Mouse (Mus musculus) intestine, postnatal 0 days (tissue): ENCODE results near the gene Oprd1. TPM values are rescaled to one million over a fixed set of nuclear protein-coding genes. Genes with fewer than 3 reads are reported as not detected.

Experiments
- ATAC-seq: fragments of 200-750 bp; cut with Nextera tagmentation; 2 replicates; pipeline ENCODE4 v1.8.0; 2017; ENCODE audit warnings: mild to moderate bottlenecking, moderate TSS enrichment, moderate library complexity
- H3K27ac ChIP-seq: fragments of 300-500 bp; sonication (generic); 2 replicates; pipeline ENCODE4 v1.5.1; 2014; ENCODE audit warnings: mild to moderate bottlenecking, low read depth, low read length, moderate library complexity
- H3K27me3 ChIP-seq: fragments of 300-500 bp; sonication (generic); replicated peaks from 2 replicates; pipeline ENCODE4 v1.6.1; 2014; ENCODE audit warnings: low read length, mixed read lengths; ENCODE audit not compliant: control insufficient read depth, insufficient read depth
- H3K36me3 ChIP-seq: fragments of 300-500 bp; sonication (generic); 2 replicates; pipeline ENCODE4 v1.6.1; 2014; ENCODE audit warnings: mild to moderate bottlenecking, moderate library complexity; ENCODE audit not compliant: control insufficient read depth, insufficient read depth
- H3K4me1 ChIP-seq: fragments of 300-500 bp; sonication (generic); replicated peaks from 2 replicates; pipeline ENCODE4 v1.6.1; 2014; ENCODE audit warnings: antibody characterized with exemption, low read length, mixed read lengths; ENCODE audit not compliant: control insufficient read depth, insufficient read depth
- H3K4me2 ChIP-seq: fragments of 300-500 bp; sonication (generic); replicated peaks from 2 replicates; pipeline ENCODE4 v1.6.1; 2014; ENCODE audit warnings: low read depth, mild to moderate bottlenecking, moderate library complexity
- H3K4me3 ChIP-seq: fragments of 300-500 bp; sonication (generic); 2 replicates; pipeline ENCODE4 v1.5.1; 2014; ENCODE audit warnings: low read depth, low read length
- H3K9ac ChIP-seq: fragments of 300-500 bp; sonication (generic); 2 replicates; pipeline ENCODE4 v1.6.1; 2014; ENCODE audit warnings: mild to moderate bottlenecking, low read depth, low read length
- H3K9me3 ChIP-seq: fragments of 300-500 bp; sonication (generic); 2 replicates; pipeline ENCODE4 v1.6.1; 2016; ENCODE audit warnings: mixed run types; ENCODE audit not compliant: control insufficient read depth
- CTCF ChIP-seq: sonication (generic); IDR thresholded peaks from 2 replicates; pipeline ENCODE4 v1.5.1; 2016; ENCODE audit warnings: low read depth, mild to moderate bottlenecking, control low read depth, antibody characterized with exemption, moderate library complexity
- WGBS: fragments of 180-500 bp; shearing (Covaris S2); extraction: QIAGEN DNeasy Blood & Tissue Kit; methylation state at CpG from one replicate; pipeline ENCODE4 v1.1.7; 2014; 5-methylcytosine and 5-hydroxymethylcytosine counted together
- polyA plus RNA-seq: library from polyadenylated mRNA; unstranded; fragments of >200 nt; fragmentation: Nextera tagmentation; extraction: Ambion mirVana; gene quantifications from 2 replicates; pipeline ENCODE4 v1.2.1, GENCODE M21; 2015

The Oprd1 gene
- polyA plus RNA-seq, 1 experiment from 2014 or later, result 0.29 TPM

DNA sequence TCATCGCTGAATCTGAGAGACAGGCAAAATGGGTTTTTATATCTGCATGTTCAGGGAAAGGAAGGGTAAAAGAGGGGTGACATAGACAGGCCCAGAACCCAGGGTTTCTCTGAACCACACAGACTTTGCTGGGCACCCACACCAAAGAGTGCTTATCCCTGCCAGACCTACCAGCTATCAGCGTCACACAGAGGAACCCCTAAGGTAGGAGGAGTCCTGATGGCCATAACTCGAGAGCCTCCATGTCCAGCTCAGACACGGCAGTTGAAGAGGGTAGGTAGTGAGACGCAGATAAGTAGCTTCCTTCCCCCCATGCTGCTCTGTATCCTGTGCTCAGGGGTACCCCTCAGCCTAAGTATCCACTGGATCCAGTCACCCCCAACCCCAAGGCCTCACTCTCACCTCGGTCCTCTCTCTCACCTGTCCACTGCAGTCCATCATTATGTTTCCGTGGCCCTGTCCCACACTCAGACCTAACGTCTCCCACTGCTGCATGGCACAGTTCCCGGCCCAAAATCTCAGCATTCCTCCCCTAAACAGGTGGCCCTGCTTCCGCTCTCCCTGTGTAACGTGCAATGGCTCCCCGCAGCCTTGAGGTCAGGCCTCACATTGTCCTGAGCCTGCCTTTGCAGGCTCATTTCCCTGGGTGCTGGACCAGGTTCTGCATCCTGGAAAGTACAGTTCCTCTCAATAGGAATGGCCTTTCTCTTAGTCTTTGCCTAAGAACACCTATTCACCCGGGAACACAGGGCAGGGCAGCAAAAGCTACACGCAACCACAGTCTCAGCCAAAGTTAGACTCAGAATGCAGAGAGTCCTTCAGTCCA is 77.0 kb downstream of the Oprd1 start:
- no peak overlapping the region for H3K4me2 ChIP-seq
- H3K27ac ChIP-seq, result no peak overlapping the region
- no peaks in the 10 kb centered on the region for H3K27me3 ChIP-seq
- no peak overlapping the region for H3K9ac ChIP-seq
- H3K9me3 ChIP-seq, result no peaks in the 10 kb centered on the region
- 79% methylated on average over 14 of the region's 14 CpGs for WGBS
- no peak overlapping the region for H3K4me3 ChIP-seq
- ATAC-seq, result no peak
- peaks cover 3% of the 10 kb centered on the region; the same call in 1 of the 2 replicates for H3K4me1 ChIP-seq
- no peak for TF ChIP-seq CTCF
- H3K36me3 ChIP-seq, result no peaks in the 10 kb centered on the region; the same call in 1 of the 2 replicates

DNA sequence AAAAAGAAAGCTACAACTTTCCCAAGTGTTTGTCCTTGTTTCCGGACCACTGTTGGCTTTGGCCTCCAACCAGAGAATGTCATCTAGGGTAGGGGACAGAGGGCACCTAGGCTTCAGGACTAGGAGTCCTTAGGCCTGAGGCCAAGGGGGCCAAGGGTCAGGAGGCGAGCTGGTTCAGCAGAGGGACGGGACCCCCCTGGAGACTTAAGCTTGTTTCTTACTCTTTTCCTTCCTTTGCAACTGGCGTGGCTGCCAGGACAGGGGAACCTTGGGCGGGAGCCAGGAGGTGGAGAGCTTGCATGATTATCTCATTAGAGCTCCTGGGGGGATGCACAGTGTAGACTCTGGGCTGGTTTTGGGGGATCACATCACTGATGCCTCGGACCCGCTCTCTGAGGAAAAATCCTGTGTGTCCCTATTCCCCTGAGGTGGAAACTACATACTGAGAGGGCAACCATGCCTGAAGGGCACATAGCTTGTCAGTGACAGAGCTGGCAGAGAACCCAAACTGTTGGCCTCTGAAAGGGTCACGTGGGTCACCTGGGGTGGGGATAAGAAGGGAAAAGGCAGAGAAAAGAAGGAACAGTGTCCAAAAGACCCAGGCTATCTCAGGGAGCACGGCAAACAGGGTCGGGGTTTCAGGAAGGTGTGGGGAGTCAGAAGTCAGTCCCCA is 78.0 kb downstream of the Oprd1 start:
- no peak overlapping the region for H3K27ac ChIP-seq
- H3K4me1 ChIP-seq, result 0 out of 2 replicates have a peak, but pooled peaks cover 3% of the 10 kb centered on the region

GRCm38 (mm10) chr4:132065578-132065977 is 78.7 kb downstream of the Oprd1 start:
- TF ChIP-seq CTCF, result no peak
- H3K4me3 ChIP-seq, result no peak overlapping the region
- H3K27ac ChIP-seq, result no peak overlapping the region
- no peak overlapping the region for H3K4me2 ChIP-seq
- H3K27me3 ChIP-seq, result no peaks in the 10 kb centered on the region
- WGBS, result 66% methylated on average over 3 of the region's 3 CpGs
- no peak overlapping the region for H3K9ac ChIP-seq
- no peak for ATAC-seq
- 0 out of 2 replicates have a peak, but pooled peaks cover 3% of the 10 kb centered on the region for H3K4me1 ChIP-seq
- H3K9me3 ChIP-seq, result no peaks in the 10 kb centered on the region
- no peaks in the 10 kb centered on the region; the same call in 1 of the 2 replicates for H3K36me3 ChIP-seq

More for the DNA sequence above, 78.0 kb downstream of the Oprd1 start:
- Histone ChIP-seq H3K27me3 (no peaks in the 10 kb centered on the region), H3K9me3 (no peaks in the 10 kb centered on the region), H3K4me2 (no peak overlapping the region), H3K9ac (no peak overlapping the region), H3K36me3 (no peaks in the 10 kb centered on the region; the same call in 1 of the 2 replicates), H3K4me3 (no peak overlapping the region)
- TF ChIP-seq CTCF, result no peak
- no peak for ATAC-seq
- 68% methylated on average over 10 of the region's 10 CpGs for WGBS

- Histone ChIP-seq H3K4me2 (no peak overlapping the region), H3K36me3 (no peaks in the 10 kb centered on the region), H3K4me3 (no peak overlapping the region), H3K4me1 (0 out of 2 replicates have a peak, but pooled peaks cover 3% of the 10 kb centered on the region), H3K9ac (no peak overlapping the region), H3K27me3 (no peaks in the 10 kb centered on the region), H3K9me3 (no peaks in the 10 kb centered on the region), H3K27ac (no peak overlapping the region)
- ATAC-seq, result peak; percentile 65
- WGBS, result 52% methylated on average over 5 of the region's 5 CpGs
- no peak for TF ChIP-seq CTCF
These were observed 79.7 kb downstream of the Oprd1 start for GRCm38 (mm10) chr4:132064550-132064949.

DNA sequence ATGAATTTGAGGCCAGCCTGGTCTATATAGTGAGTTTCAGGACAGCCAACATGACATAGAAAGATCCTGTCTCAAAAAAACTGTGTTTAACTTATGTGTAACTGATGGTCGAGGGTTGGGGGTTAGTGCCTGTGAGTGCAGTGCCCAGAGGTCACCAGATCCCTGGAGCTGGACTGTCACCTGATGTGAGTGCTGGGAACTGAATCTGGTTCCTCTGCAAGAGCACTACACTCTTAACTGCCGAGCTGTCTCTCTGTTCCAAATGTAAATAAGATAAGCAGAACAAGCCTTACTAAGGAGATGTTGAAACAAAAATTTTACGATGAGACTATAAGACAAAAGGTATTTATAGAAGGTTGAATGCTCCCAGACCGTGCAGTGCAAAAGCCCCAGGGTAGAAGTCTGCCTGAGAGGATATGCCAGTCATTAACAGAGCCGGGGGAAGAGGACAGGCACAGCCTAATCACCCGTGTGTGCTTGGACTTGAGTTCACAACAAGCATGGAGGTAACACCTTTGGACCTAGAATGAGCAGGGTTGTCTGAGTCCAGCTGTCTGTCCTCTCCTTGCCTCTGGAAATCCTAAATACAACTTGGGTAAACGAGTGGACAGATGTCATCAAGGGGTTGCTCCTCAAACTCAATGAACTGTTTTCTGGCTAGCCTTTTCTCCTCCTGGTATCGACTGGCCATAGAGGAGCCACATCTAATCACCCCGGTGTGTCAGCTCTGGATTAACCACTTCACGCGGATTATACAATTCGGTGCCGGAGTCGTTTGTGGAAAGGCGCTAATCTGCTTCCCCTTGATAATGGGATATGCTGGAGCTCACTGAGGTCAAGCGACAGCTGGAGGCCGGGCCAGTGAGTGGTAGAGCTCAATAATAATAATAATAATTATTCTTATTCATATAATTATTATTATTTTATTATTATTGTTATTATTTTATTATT is 81.1 kb downstream of the Oprd1 start:
- Histone ChIP-seq H3K27me3 (no peaks in the 10 kb centered on the region), H3K36me3 (no peaks in the 10 kb centered on the region), H3K4me2 (no peak overlapping the region), H3K4me1 (0 out of 2 replicates have a peak, but pooled peaks cover 3% of the 10 kb centered on the region), H3K9ac (no peak overlapping the region), H3K9me3 (no peaks in the 10 kb centered on the region), H3K4me3 (no peak overlapping the region), H3K27ac (peak overlapping the region; percentile 7; the same call in 1 of the 2 replicates)
- peak; percentile 61 for ATAC-seq
- no peak for TF ChIP-seq CTCF
- 51% methylated on average over 17 of the region's 17 CpGs for WGBS
